Mouse (Mus musculus): ENCODE results near the gene B4galnt3. TPM values are rescaled to one million over a fixed set of nuclear protein-coding genes. Genes with fewer than 3 reads are reported as not detected.
"Not testable (repeated sequence)": the region's sequence is repeated elsewhere in the genome, so short reads cannot be mapped to it uniquely, and the experiment has no call there.

Gene B4galnt3
- total RNA-seq (2021) = 1 to 10 TPM; 5.6 to 6.6 TPM
- long read RNA-seq, experiment 1, partial matches to known transcripts = 0 of 5 reads
- long read RNA-seq, experiment 1, other reads (novel, unspliced or antisense) = 2 of 5 reads
- long read RNA-seq, experiment 2, partial matches to known transcripts = 5 of 6 reads
- long read RNA-seq, experiment 2, other reads (novel, unspliced or antisense) = 0 of 6 reads

DNA sequence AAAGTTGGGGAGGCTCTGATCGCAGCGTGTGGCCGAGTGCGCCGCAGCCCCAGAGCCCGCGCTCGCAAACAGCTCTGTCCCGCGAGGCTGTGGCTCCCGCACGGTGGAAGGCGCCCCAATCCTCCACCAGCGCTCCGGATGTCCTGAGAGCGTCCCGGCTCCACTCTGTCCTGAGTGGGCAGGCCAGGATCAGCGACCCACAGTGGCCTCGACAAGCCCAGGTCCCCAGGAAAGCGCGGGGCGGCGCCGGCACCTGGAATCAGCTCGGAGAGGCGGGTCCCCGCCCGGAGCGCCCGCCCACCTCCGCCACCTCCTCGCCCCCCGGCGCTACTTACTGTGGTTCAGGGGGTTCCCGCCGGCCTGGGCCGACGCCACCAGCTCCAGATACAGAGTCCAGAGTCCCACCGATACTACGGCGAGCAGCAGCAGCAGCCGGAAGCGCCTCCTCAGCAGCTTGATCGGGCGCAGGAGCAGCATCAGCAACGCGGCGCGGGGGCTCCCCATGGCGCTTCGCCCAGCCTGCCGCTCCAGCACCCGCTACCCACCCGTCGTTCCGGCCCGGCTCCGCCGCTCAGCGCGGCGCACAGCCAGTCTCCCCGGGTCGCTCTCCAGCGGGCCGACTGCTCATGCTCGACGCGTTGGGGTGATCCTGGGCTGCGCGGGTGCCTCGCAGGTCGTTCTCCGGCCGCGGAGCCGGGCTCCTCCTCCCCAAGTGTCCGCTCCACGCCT lies at the start of gene B4galnt3, which contains the start of gene D330020A13Rik:
Gene B4galnt3, minus strand, starts transcription at position 504 of the 729 bp plus-strand sequence.
Gene D330020A13Rik, plus strand, starts transcription at position 309 of the 729 bp plus-strand sequence.
- DNase-seq (ENCODE audit: low spot score in 2 of 2) = peak; percentile 47 to 49

DNA sequence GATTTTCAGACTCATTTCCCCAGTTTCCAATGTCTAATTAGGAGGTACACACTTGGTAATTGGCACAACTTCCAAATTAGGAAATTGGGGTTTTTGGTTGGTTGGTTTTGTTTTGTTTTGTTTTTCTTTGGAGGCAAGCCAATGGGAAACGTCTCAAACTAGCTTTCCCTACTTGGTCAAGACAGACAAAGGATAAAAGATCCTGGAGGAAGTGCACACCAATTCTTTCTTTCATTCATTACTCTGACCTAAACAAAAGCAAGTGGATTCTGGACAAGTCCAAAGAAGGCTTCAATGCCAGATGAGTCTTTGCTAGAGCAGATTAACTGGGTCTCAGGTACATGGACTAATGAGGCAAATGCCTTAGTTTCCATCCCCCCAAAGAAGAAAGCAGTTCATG lies 49.6 kb upstream of the B4galnt3 start:
- DNase-seq (ENCODE audit: low spot score in 2 of 2) = no peak

DNA sequence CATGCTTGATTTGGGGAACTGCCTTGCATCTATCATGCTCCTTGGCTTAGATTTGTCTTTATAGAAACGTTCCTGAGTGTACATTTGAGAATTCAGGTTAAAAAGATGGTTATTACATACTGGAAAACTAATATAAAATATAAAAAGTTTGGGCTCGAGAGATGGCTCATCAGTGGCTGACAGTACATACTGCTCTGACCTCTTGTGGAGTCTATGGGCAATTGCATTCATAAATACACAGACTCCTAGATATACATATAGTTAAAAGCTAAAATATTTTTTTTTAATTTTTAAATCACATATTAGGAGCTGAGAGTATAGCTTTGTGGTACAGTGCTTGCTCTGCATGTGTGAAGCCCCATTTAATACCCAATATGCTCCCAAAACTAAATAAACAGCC lies 38.0 kb upstream of the B4galnt3 start:
- no peak for DNase-seq (ENCODE audit: low spot score in 2 of 2)

DNA sequence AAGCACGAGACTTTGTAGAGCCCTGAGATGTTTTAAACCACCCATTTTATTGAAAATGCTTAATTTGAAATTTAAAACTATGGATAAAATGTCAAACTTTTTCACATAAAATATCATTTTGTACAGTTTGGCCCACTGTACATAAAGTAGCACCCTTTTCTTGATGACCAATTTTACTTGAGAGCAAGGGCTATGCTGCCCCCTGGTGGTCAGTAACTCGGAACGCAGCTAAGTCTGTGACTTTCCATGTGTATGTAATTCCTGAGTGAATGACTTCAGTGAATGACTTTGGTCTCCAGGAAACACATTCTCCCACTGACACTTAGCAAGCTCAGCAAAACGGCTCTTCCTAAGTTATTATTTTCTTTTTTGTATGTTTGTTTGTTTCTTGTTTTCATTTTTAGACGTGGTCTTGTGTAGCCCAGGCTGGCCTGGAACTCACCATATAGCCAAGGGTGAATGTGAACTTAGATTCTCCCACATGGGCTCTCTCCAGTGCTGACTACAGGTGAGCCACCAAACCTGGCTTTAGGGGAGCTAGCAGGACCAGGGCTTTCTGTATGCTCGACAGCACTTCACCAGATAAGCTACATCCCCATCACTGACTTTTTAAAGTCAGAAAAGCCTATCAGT lies 30.1 kb upstream of the B4galnt3 start:
- peak; percentile 59 to 67 for DNase-seq (ENCODE audit: low spot score in 2 of 2)

DNA sequence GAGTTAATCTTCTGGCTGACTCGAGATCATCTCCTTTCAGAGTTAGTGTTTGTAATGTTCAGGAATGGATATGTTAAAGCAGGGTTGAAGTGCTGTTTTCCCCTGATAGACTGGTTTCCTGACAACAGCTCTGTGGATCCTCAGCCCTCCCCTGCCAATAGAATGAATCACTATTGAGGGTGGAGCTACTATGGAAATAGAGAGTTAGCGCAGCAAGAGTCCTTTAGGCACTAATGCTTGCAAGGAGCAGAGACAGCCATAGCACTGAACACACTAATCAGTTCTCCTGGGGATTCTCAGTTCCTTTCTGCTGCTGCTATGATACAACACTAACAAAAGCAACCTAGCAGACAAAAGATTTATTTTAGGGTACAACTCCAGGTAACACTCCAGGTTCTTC lies 26.0 kb upstream of the B4galnt3 start:
- no peak for DNase-seq (ENCODE audit: low spot score in 2 of 2)

DNA sequence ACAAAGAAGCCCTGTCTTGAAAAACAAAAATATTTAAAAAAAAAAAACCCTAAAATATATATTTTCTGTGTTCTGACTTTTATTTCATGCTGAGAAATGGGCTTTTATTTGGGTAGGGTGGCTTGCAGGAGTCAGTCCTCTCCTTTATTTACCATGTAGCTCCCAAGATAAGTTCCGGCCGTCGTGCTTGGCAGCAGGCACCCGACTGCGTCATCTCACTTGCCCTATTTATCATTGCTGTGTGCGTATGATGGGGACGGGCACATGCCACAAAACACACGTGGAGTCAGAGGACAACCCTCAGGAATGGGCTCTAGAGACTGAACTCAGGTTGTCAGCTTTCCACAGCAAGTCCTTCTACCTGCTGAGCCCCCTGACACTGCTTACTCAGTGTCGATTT lies 24.8 kb upstream of the B4galnt3 start:
- DNase-seq (ENCODE audit: low spot score in 2 of 2) = no peak

DNA sequence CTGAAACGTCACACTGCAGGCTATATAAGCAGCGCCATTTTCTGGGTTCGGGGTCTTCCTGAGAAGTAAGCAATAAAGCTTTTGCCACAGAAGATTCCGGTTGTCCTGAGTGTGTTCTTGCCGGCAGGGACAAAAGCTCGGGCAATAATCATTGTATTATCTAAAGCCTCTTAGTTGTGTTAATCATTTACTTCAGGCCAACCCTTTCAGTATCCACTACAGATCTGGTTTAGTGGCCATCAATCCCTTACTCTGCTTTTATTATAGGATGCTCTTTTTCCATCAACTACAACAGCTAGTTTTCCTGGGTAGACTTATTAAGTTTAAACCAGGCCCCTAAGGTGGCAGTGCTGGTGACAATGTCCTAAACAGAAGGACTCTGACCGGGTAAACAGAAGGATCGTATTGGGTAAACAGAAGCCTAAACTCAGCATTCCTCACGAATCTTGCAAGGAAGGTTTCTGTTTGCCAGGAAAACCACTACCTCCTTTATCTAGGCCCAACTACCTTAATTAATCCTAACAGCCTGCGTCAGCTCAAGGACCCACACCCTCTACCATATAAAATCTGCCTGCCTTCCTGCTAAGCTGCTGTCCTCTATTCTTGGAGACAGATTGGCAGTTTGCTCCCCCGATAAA lies 24.1 kb upstream of the B4galnt3 start:
- no peak for DNase-seq (ENCODE audit: low spot score in 2 of 2)

DNA sequence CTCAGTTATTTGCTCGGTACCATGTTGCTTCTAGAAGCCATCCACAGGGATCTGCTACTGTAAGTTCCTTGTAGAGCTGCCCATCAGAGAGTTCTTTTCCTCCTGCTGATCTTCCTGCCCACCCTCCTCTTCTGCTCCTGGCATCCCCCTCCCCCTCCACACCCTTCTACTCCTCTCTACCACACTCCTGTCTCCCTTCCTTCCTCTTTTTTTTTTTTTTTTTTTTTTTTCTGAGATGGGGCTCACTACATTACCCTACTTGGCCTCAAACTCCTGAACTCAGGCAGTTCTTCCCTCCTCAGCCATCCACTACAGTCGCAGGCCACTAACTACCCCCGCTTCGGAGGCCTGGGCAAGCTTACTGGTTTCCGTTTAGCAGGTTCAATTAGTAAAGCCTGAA lies 18.1 kb upstream of the B4galnt3 start:
- no peak for DNase-seq (ENCODE audit: low spot score in 2 of 2)

DNA sequence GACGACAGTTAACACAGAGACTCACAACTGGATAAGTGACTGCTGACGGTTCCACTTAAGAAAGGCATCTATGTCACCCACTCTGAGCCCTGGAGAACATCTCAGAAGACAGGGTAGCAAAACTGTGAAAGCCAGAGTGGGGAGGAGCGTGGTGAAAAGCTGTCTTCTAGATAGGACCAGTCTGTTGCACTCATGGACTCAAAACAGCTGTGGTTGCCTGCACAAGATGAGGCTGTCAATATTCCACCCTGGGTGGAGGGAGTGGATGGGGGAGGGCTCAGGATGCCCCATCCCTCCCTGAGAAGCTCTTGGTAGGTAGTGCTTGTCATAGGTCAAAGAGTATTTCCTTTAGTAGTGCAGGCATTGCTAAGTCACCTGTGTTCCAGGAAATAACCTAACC lies 15.4 kb upstream of the B4galnt3 start:
- DNase-seq (ENCODE audit: low spot score in 2 of 2) = no peak

DNA sequence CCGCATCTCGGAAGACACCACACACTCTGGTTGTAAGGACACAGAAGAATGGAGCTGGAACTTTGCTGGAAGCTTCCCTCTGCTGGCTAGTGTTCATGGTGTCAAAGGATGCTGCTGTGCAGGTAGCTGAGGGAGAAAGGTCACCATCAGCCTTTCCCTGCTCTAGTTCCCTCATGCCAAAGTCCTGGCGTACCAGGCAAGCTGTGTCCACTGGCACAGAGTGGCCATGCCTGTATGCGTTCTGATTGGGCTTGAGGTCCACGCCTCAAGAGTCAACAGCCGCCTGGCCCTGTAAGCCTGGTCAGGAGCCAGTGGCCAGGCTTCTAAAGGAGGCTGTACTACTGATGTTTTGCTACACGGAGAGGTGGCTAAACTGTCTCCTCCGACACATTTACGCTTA lies 15.0 kb upstream of the B4galnt3 start:
- no peak for DNase-seq (ENCODE audit: low spot score in 2 of 2)

DNA sequence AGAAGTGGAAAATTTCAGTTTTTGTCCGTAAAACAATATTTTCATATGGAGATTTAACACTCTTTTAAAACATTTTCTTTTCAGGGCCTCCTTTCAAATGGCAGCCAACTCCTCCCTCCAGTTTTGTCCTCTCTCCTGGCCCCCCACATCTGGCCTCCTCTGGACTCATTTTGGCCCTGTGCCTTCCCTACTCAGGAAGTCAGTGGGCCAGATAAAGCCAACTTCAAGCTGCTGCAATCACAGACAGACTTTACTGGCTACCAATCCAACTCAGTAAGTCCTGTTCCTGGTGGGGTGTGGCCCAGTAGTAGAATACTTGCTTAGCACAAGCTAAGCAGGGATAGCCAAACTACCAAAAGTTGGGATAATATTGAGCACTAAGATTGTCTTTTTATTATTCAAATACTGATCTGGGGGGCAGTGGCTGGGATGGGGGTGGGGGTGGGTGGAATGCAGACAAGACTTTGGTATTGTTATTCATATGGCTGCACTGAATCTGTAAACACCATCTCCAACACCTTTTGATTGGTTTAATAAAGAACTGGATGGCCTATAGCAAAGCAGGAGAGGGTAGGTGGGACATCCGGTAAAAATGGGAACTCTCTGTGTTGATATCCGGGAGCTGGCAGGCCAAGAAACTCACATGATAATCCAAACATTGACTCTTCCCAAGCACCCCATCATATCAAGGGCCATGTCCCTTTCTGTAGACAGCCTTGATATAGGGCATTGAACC lies 12.7 kb upstream of the B4galnt3 start:
- no peak for DNase-seq (ENCODE audit: low spot score in 2 of 2)

DNA sequence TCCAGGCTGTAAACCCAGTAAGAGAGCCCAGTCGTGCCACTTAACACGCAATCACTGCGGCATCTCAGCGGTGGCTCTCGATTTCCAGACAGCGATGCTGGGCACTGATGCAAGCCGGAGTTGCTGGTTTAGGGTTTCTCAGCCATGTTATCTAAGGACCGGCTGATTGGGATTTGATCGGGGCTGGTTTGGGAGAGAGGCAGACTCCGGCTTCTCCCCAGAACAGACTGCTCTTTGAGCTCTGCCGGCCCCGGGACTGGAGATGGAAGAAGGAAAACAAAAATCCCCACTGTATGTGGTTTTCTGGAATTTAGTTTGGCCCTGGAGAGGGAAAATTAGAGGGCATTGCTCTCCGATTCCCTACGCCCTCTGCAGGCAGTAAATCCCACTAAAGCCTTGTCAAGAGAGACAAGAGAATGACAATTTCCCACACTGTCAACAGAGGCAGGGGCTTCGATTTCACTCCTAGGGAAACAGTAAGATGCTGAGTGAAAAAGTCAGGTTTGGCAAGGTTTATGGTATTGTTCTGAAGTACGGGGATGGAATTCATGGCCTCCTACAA lies 8.5 kb upstream of the B4galnt3 start:
- no peak for DNase-seq (ENCODE audit: low spot score in 2 of 2)

DNA sequence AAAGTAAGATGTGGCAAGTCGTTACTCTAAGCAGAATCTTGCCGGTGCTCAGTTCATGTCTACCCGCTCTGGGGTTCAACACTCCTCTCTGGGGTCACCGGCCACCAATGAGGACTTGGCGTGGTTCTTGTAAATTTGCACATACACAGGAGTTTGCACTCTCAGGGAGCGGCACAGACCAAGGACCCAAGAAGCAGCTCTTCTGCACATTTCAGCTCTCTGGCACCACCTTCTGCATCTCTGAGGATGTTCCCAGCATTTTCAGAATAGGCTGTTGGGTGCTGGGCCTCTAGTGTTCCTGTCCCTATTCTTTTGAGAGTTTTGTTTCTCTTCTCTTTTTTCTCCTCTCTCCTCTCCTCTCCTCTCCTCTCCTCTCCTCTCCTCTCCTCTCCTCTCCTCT lies 6.8 kb upstream of the B4galnt3 start:
- DNase-seq (ENCODE audit: low spot score in 2 of 2) = no peak

DNA sequence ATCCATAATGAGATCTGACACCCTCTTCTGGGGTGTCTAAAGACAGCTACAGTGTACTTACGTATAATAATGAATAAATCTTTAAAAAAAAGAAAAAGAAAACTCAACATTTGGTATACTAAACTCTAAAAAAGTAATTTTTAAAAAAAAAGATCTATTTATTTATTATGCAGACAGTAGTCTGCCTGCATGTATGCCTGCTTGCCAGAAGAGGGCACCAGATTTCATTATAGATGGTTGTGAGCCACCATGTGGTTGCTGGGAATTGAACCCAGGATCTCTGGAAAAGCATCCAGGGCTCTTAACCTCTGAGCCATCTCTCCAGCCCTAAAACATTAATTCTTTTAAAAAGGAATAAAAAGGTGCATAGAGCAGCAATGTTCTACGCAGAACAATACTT lies 2.2 kb upstream of the B4galnt3 start:
- DNase-seq (ENCODE audit: low spot score in 2 of 2) = not testable (repeated sequence)

DNA sequence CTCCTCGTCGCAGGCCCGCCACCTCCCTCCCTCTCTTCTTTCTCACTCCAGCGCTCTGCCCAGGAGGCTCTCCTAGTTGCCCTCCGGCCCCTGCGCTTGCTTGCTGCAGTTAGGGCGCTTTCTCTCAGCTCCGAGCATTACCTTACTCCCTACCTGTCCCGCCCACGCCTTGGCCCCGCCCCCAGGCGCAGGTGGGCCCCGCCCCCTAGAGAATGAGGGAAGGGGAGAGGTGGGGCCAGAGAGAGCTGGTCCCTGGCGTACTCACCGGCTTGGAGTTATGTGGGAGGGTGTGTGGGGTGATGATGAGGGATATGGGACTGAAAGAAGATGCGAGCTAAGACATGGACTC lies 400 bp upstream of the B4galnt3 start:
- peak; percentile 43 to 48 for DNase-seq (ENCODE audit: low spot score in 2 of 2)

DNA sequence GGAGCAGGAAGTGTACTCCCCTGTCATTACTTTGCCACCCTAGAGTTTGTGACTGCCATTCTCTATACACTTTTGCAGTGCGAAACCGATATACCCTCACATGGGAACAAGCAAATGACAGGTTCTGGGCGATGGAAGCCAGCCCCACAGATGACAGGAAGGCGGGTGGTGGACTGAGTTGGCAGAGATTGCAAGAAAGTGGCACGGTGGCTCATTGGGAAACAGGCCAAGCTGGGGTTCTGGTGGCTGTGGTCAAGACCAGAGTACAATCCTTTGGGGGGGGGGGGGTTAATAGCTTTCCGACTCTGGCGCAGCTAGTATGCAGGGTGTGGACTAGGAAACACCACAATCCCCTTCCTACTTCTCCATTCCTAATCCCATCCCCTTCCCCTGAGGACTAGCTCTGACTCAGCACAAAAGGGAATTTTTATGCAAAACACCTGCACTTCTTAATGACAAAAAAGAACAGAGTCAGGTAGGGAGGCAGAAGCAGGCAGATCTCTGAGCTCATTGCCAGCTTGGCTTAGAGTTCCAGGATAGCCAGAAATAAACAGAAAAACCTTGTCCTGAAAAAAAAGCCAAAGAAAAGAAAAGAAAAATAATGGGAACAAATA lies 2.9 kb downstream of the B4galnt3 start:
- DNase-seq (ENCODE audit: low spot score in 2 of 2) = no peak

DNA sequence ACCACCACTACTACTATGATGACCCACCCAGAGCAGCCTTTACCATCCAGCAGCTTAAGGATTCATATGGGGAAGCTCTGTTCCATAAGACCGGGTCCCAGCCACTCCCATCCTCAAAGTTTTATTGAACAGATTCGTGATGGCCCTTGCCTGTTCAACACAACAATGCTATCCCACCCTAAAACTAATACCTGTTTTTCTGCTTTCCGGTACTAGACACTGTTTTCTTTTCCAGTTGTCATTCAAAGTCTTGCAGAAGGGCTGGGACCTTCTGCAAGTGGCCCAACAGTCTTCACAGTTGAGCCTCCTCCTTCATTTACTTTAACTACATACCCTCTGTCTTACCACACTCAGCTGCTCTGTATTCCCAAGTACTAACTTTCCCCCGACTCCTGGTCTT lies 4.9 kb downstream of the B4galnt3 start:
- DNase-seq (ENCODE audit: low spot score in 2 of 2) = no peak

DNA sequence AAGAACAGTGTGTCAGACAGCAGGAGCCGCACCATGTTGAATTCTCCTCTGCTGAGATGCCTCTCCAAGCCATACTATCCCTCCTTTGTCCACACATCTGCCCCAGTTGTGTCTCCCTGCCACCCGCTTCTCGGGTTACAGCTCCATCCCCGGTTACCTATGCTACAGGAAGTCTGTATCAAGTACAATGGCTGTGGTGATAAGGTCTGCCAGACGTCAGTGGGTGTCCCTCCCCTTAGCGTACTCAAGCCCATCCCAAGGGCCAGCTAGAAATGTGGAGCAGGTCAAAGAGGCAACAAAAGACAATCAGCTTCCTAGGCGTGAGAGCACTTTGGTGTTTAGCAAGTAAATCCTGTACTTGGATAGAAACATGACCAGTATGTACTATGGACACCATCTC lies 5.8 kb downstream of the B4galnt3 start:
- no peak for DNase-seq (ENCODE audit: low spot score in 2 of 2)

DNA sequence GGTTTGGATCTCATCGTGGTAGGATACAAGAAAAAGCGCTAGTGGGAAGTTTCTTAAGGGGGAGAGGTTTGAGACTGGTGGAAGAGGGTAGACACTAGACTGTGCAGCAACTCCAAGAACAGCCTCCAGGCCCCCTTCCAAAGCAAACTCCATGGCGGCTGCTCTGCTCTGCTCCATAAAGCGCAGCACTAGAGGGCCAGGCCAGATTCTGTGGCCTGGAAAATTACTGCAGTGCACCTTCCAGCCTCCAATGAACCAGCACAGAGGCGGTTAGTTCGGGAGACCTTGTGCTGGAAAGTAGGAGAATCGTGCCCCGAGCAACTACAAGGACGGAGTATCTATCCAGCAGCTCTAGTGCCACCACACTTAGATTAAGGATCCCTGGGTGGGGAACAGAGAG lies 7.1 kb downstream of the B4galnt3 start:
- no peak for DNase-seq (ENCODE audit: low spot score in 2 of 2)

DNA sequence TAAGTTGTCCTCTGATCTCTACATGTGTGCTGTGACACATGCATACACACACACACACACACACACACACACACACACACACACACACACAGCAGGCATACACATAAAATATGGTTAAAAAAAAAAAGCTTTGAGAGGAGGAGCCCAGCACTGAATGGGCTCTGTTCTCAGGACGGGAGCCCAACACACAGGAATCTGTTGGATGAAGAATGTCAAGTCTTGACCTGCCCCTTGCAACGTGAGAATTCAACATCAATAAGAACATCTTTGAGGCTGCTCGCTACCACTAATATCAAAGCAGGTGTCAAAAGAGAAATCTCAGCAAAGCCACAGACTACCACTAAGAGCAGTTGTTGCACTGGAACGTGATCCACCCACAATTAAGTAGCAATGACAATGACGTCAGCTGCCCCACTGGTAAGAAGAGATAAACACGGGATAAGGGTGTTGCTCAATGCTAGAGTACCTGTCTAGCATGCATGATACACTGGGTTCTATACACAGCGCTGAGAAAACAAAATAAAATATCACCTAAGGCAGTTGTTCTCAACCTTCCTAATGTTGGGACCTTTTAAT lies 17.4 kb downstream of the B4galnt3 start:
- DNase-seq (ENCODE audit: low spot score in 2 of 2) = no peak

All from adrenal gland, adult 18-20 months (tissue).